In genomic region chr4:149484566-149484965, GRCm38 (mm10) we compare ENCODE assay signal across 8 mouse cellular contexts. TPM values are rescaled to one million over a fixed set of nuclear protein-coding genes. Genes with fewer than 3 reads are reported as not detected.
DNase-seq lines count a peak whose midpoint lies in the region; ATAC-seq and TF ChIP-seq lines count a peak whose summit lies in the region.

No protein-coding gene starts in this region.

- TF ChIP-seq CTCF in liver, adult 2 months (IDR thresholded peaks at IDR 0.05; ENCODE audit: low read depth, low read length), result no peak
- TF ChIP-seq CTCF in cortical plate, adult 2 months (IDR thresholded peaks at IDR 0.05; ENCODE audit: extremely low read depth, insufficient read depth, low read length), result no peak

- H3K79me2 ChIP-seq in liver, adult 2 months (ENCODE audit: control insufficient read depth, insufficient read depth, low read length), result peaks cover 4% of the 10 kb centered on the region; the same call in 1 of the 2 replicates

- no peak for TF ChIP-seq POLR2A in liver, adult 2 months (IDR thresholded peaks at IDR 0.05; ENCODE audit: extremely low read depth, insufficient read depth, low read length)
- no peak for TF ChIP-seq POLR2A in cortical plate, adult 2 months (IDR thresholded peaks at IDR 0.05; ENCODE audit: extremely low read depth, insufficient read depth, low read length)

- peak overlapping the region; percentile 84 for H3K4me2 ChIP-seq in hindbrain, embryonic 12.5 days (replicated peaks)
- peak overlapping the region; percentile 89 for H3K4me2 ChIP-seq in midbrain, embryonic 13.5 days (replicated peaks)

- no peaks in the 10 kb centered on the region for H3K9me3 ChIP-seq in hindbrain, embryonic 12.5 days (replicated peaks)
- H3K9me3 ChIP-seq in midbrain, embryonic 13.5 days, result no peaks in the 10 kb centered on the region

- H3K4me1 ChIP-seq in liver, adult 2 months (ENCODE audit: control insufficient read depth, insufficient read depth, low read length), result peaks cover 3% of the 10 kb centered on the region; the same call in 1 of the 2 replicates
- peaks cover 3% of the 10 kb centered on the region; the same call in 1 of the 2 replicates for H3K4me1 ChIP-seq in cortical plate, adult 2 months (ENCODE audit: control insufficient read depth, insufficient read depth, low read length)
- peaks cover 12% of the 10 kb centered on the region for H3K4me1 ChIP-seq in hindbrain, embryonic 12.5 days
- H3K4me1 ChIP-seq in midbrain, embryonic 13.5 days (replicated peaks), result peaks cover 24% of the 10 kb centered on the region

- peak overlapping the region; percentile 64 for H3K4me3 ChIP-seq in liver, adult 2 months (ENCODE audit: insufficient read depth, low read depth, low read length)
- peak overlapping the region; percentile 74 for H3K4me3 ChIP-seq in cortical plate, adult 2 months (ENCODE audit: insufficient read depth, low read length)
- peak overlapping the region; percentile 57 for H3K4me3 ChIP-seq in hindbrain, embryonic 12.5 days
- H3K4me3 ChIP-seq in midbrain, embryonic 13.5 days (replicated peaks), result peak overlapping the region; percentile 81

- H3K27ac ChIP-seq in liver, adult 2 months (replicated peaks; ENCODE audit: insufficient read depth, low read depth, low read length), result peak overlapping the region; percentile 94
- H3K27ac ChIP-seq in cortical plate, adult 2 months (ENCODE audit: insufficient read depth, low read length), result peak overlapping the region; percentile 4; the same call in 1 of the 2 replicates
- peak overlapping the region; percentile 66 for H3K27ac ChIP-seq in hindbrain, embryonic 12.5 days
- H3K27ac ChIP-seq in midbrain, embryonic 13.5 days, result peak overlapping the region; percentile 54; the same call in 1 of the 2 replicates

- ATAC-seq in hindbrain, embryonic 12.5 days (ENCODE audit: low FRiP score), result peak; percentile 4; the same call in 1 of the 2 replicates
- ATAC-seq in midbrain, embryonic 13.5 days, result no peak

- peaks cover 18% of the 10 kb centered on the region for H3K36me3 ChIP-seq in liver, adult 2 months (ENCODE audit: control insufficient read depth, insufficient read depth, low read length)
- peaks cover 29% of the 10 kb centered on the region for H3K36me3 ChIP-seq in hindbrain, embryonic 12.5 days
- peaks cover 29% of the 10 kb centered on the region for H3K36me3 ChIP-seq in midbrain, embryonic 13.5 days

- DNase-seq in liver, adult 2 months (ENCODE audit: extremely low read depth, low read depth, low spot score), result no peak
- no peak for DNase-seq in liver
- no peak for DNase-seq in thymus, postnatal 4 days
- DNase-seq in spleen, postnatal 10 days (ENCODE audit: low spot score in 2 of 2), result no peak
- DNase-seq in frontal cortex, postnatal 10 days (ENCODE audit: low spot score in 2 of 2), result no peak

- 9% methylated on average over 3 of the region's 3 CpGs for WGBS in liver, adult 2 months
- 45% methylated on average over 3 of the region's 3 CpGs for WGBS in hindbrain, embryonic 12.5 days
- 44% methylated on average over 3 of the region's 3 CpGs for WGBS in midbrain, embryonic 13.5 days

- no peaks in the 10 kb centered on the region for H3K27me3 ChIP-seq in liver, adult 2 months (ENCODE audit: control insufficient read depth, insufficient read depth, low read length)
- no peaks in the 10 kb centered on the region for H3K27me3 ChIP-seq in hindbrain, embryonic 12.5 days
- H3K27me3 ChIP-seq in midbrain, embryonic 13.5 days, result no peaks in the 10 kb centered on the region

- peak overlapping the region; percentile 81 for H3K9ac ChIP-seq in liver, adult 2 months (ENCODE audit: low read depth, low read length)
- peak overlapping the region; percentile 64 for H3K9ac ChIP-seq in hindbrain, embryonic 12.5 days
- peak overlapping the region; percentile 81 for H3K9ac ChIP-seq in midbrain, embryonic 13.5 days (replicated peaks)

RNA-seq across cellular contexts. Expression of gene Nmnat1, which starts 0.4 kb away (rescaled TPM):
- total RNA-seq in liver, adult 2 months (2014; rRNA removed), result 12.8 and 14.4 TPM in 2 replicates
- 17.4 and 19.8 TPM in 2 replicates for polyA plus RNA-seq in liver, adult 2 months (2012; rRNA removed)
- polyA plus RNA-seq in cortical plate, adult 2 months (2012; rRNA removed), result 8.5 and 9.0 TPM in 2 replicates
- 12.1 and 13.8 TPM in 2 replicates for polyA plus RNA-seq in hindbrain, embryonic 12.5 days (2016; fragmentation: Nextera tagmentation; extraction: Ambion mirVana)
- polyA plus RNA-seq in midbrain, embryonic 13.5 days (2015; fragmentation: Nextera tagmentation; extraction: Ambion mirVana), result 9.8 and 12.5 TPM in 2 replicates

RNA-seq across cellular contexts. Expression of gene Lzic, which starts 0.5 kb away (rescaled TPM):
- total RNA-seq in liver, adult 2 months (2014; rRNA removed), result 5.3 and 5.6 TPM in 2 replicates
- 3.5 and 5.7 TPM in 2 replicates for polyA plus RNA-seq in liver, adult 2 months (2012; rRNA removed)
- polyA plus RNA-seq in cortical plate, adult 2 months (2012; rRNA removed), result 9.0 and 9.2 TPM in 2 replicates
- 46.7 and 46.8 TPM in 2 replicates for polyA plus RNA-seq in hindbrain, embryonic 12.5 days (2016; fragmentation: Nextera tagmentation; extraction: Ambion mirVana)
- polyA plus RNA-seq in midbrain, embryonic 13.5 days (2015; fragmentation: Nextera tagmentation; extraction: Ambion mirVana), result 45.5 and 50.8 TPM in 2 replicates

RNA-seq across cellular contexts. Expression of gene Tmem274, which starts 7.4 kb away (rescaled TPM):
- not detected in 2 replicates for total RNA-seq in liver, adult 2 months (2014; rRNA removed)
- not detected in 2 replicates for polyA plus RNA-seq in liver, adult 2 months (2012; rRNA removed)
- polyA plus RNA-seq in cortical plate, adult 2 months (2012; rRNA removed), result not detected in 2 replicates
- polyA plus RNA-seq in hindbrain, embryonic 12.5 days (2016; fragmentation: Nextera tagmentation; extraction: Ambion mirVana), result 0.37 and 0.40 TPM in 2 replicates
- 0.65 TPM in 1 of 2 replicates, not detected in the other for polyA plus RNA-seq in midbrain, embryonic 13.5 days (2015; fragmentation: Nextera tagmentation; extraction: Ambion mirVana)

RNA-seq across cellular contexts. Expression of gene Rbp7, which starts 29.8 kb away (rescaled TPM):
- total RNA-seq in liver, adult 2 months (2014; rRNA removed), result not detected in 2 replicates
- not detected in 2 replicates for polyA plus RNA-seq in liver, adult 2 months (2012; rRNA removed)
- polyA plus RNA-seq in cortical plate, adult 2 months (2012; rRNA removed), result 0.84 TPM in 1 of 2 replicates, not detected in the other
- not detected in 2 replicates for polyA plus RNA-seq in hindbrain, embryonic 12.5 days (2016; fragmentation: Nextera tagmentation; extraction: Ambion mirVana)
- not detected in 2 replicates for polyA plus RNA-seq in midbrain, embryonic 13.5 days (2015; fragmentation: Nextera tagmentation; extraction: Ambion mirVana)

RNA-seq across cellular contexts. Expression of gene Ctnnbip1, which starts 33.5 kb away (rescaled TPM):
- total RNA-seq in liver, adult 2 months (2014; rRNA removed), result 4.9 and 6.6 TPM in 2 replicates
- 9.7 and 9.9 TPM in 2 replicates for polyA plus RNA-seq in liver, adult 2 months (2012; rRNA removed)
- 35.8 and 38.0 TPM in 2 replicates for polyA plus RNA-seq in cortical plate, adult 2 months (2012; rRNA removed)
- polyA plus RNA-seq in hindbrain, embryonic 12.5 days (2016; fragmentation: Nextera tagmentation; extraction: Ambion mirVana), result 79.0 and 87.1 TPM in 2 replicates
- 74.6 and 79.6 TPM in 2 replicates for polyA plus RNA-seq in midbrain, embryonic 13.5 days (2015; fragmentation: Nextera tagmentation; extraction: Ambion mirVana)

Comparison
In these comparisons a context has a peak if more than half of its experiments do, and no peak if none do; other contexts are left out.
1. H3K27ac ChIP-seq: peak in every context shown above with its lines; median percentile 94 in liver, adult 2 months; 66 in hindbrain, embryonic 12.5 days; 54 in midbrain, embryonic 13.5 days; 4 in cortical plate, adult 2 months.